Comparison of ENCODE assay signal across 8 mouse cellular contexts in the genomic region with DNA sequence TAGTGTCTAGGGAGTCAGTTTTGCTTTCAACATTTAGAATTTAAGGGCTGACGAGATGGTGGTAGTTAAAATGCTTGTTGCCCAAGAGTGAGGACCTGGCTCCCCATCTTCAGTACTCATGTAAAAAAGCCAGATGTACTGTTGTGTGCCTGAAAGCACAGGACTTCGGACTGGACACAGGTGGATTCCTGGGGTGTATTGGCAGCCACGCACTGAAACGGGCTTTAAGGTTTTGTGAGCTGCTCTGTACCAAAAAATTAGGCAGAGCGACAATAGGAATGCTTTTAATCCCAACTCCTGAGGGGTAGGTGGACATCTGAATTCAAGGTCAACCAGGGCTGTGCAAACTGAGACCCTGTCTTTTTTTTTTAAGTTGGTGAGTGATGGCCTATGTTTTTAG. TPM values are rescaled to one million over a fixed set of nuclear protein-coding genes. Genes with fewer than 3 reads are reported as not detected.
DNase-seq lines count a peak whose midpoint lies in the region; ATAC-seq and TF ChIP-seq lines count a peak whose summit lies in the region.

No protein-coding gene starts in this region.

- no peaks in the 10 kb centered on the region for H3K36me3 ChIP-seq in lung, postnatal 0 days (ENCODE audit: insufficient read depth, low read length)
- peaks cover 25% of the 10 kb centered on the region for H3K36me3 ChIP-seq in limb, embryonic 10.5 days
- H3K36me3 ChIP-seq in stomach, embryonic 15.5 days: peaks cover 10% of the 10 kb centered on the region

- DNase-seq in cerebellum, adult 11-12 months: peak; percentile 31
- DNase-seq in cerebellum, postnatal 25 days: no peak
- no peak for DNase-seq in lung, postnatal 0 days (ENCODE audit: low spot score)
- DNase-seq in lung, postnatal 36 days: no peak
- DNase-seq in limb, embryonic 10.5 days (ENCODE audit: low spot score): no peak
- no peak for DNase-seq in left cerebral cortex, adult 9 months (ENCODE audit: low spot score in 2 of 2)

- H3K9ac ChIP-seq in lung, postnatal 0 days (replicated peaks; ENCODE audit: low read depth): no peak overlapping the region
- no peak overlapping the region for H3K9ac ChIP-seq in stomach, embryonic 15.5 days

- peaks cover 7% of the 10 kb centered on the region; the same call in 1 of the 2 replicates for H3K4me1 ChIP-seq in lung, postnatal 0 days (ENCODE audit: insufficient read depth, low read depth, low read length)
- peaks cover 31% of the 10 kb centered on the region for H3K4me1 ChIP-seq in limb, embryonic 10.5 days
- peaks cover 17% of the 10 kb centered on the region for H3K4me1 ChIP-seq in stomach, embryonic 15.5 days

- no peak for ATAC-seq in lung, postnatal 0 days
- no peak for ATAC-seq in stomach, embryonic 15.5 days (ENCODE audit: insufficient read depth, low FRiP score, low read depth)
- no peak for ATAC-seq in megakaryocyte progenitor cell, adult 5-6 weeks (replicated peaks; ENCODE audit: poor library complexity)

- no peak overlapping the region for H3K27ac ChIP-seq in lung, postnatal 0 days (ENCODE audit: low read length)
- H3K27ac ChIP-seq in limb, embryonic 10.5 days: no peak overlapping the region
- no peak overlapping the region for H3K27ac ChIP-seq in stomach, embryonic 15.5 days

- no peak for TF ChIP-seq CTCF in lung, postnatal 0 days (IDR thresholded peaks at IDR 0.05)

- H3K4me2 ChIP-seq in lung, postnatal 0 days (replicated peaks; ENCODE audit: low read depth, low read length): peak overlapping the region; percentile 78; the same call in 1 of the 2 replicates
- peak overlapping the region; percentile 72 for H3K4me2 ChIP-seq in stomach, embryonic 15.5 days

- no peak for TF ChIP-seq EP300 in lung, postnatal 0 days (IDR thresholded peaks at IDR 0.05)

- no peak overlapping the region for H3K4me3 ChIP-seq in lung, postnatal 0 days (ENCODE audit: low read depth, low read length)
- H3K4me3 ChIP-seq in limb, embryonic 10.5 days: peak overlapping the region; percentile 98
- peak overlapping the region; percentile 94 for H3K4me3 ChIP-seq in stomach, embryonic 15.5 days (replicated peaks)

- H3K9me3 ChIP-seq in lung, postnatal 0 days (ENCODE audit: low read length): no peaks in the 10 kb centered on the region
- H3K9me3 ChIP-seq in limb, embryonic 10.5 days (replicated peaks): no peaks in the 10 kb centered on the region
- no peaks in the 10 kb centered on the region for H3K9me3 ChIP-seq in stomach, embryonic 15.5 days

- WGBS in lung, postnatal 0 days: 87% methylated on average over 5 of the region's 5 CpGs
- 88% methylated on average over 5 of the region's 5 CpGs for WGBS in limb, embryonic 10.5 days
- 88% methylated on average over 5 of the region's 5 CpGs for WGBS in stomach, embryonic 15.5 days

- H3K27me3 ChIP-seq in lung, postnatal 0 days (replicated peaks; ENCODE audit: insufficient read depth, low read length): no peaks in the 10 kb centered on the region
- no peaks in the 10 kb centered on the region for H3K27me3 ChIP-seq in limb, embryonic 10.5 days (ENCODE audit: low read depth, poor library complexity, severe bottlenecking)
- no peaks in the 10 kb centered on the region for H3K27me3 ChIP-seq in stomach, embryonic 15.5 days (replicated peaks)

RNA-seq across cellular contexts. Expression of a gene that starts 1.4 kb away (rescaled TPM):
- 25.4 and 27.3 TPM in 2 replicates for polyA plus RNA-seq in lung, postnatal 0 days (2015; fragmentation: Nextera tagmentation; extraction: Ambion mirVana)
- polyA plus RNA-seq in limb, embryonic 10.5 days (2016; fragmentation: Nextera tagmentation; extraction: Ambion mirVana): 53.5 and 60.7 TPM in 2 replicates
- 37.3 and 42.0 TPM in 2 replicates for polyA plus RNA-seq in stomach, embryonic 15.5 days (2015; fragmentation: Nextera tagmentation; extraction: Ambion mirVana)
- 8.4 and 11.4 TPM in 2 replicates for total RNA-seq in megakaryocyte progenitor cell, adult 5-6 weeks (2015)
- total RNA-seq in megakaryocyte progenitor cell, adult 5-6 weeks (2017): 22.2 and 32.1 TPM in 2 replicates

RNA-seq across cellular contexts. Expression of a gene that starts 1.5 kb away (rescaled TPM):
- 37.1 and 37.2 TPM in 2 replicates for polyA plus RNA-seq in lung, postnatal 0 days (2015; fragmentation: Nextera tagmentation; extraction: Ambion mirVana)
- 59.5 and 66.7 TPM in 2 replicates for polyA plus RNA-seq in limb, embryonic 10.5 days (2016; fragmentation: Nextera tagmentation; extraction: Ambion mirVana)
- polyA plus RNA-seq in stomach, embryonic 15.5 days (2015; fragmentation: Nextera tagmentation; extraction: Ambion mirVana): 44.7 and 47.9 TPM in 2 replicates
- total RNA-seq in megakaryocyte progenitor cell, adult 5-6 weeks (2015): 24.0 and 24.6 TPM in 2 replicates
- total RNA-seq in megakaryocyte progenitor cell, adult 5-6 weeks (2017): 24.0 and 26.7 TPM in 2 replicates

RNA-seq across cellular contexts. Expression of a gene that starts 28.7 kb away (rescaled TPM):
- polyA plus RNA-seq in lung, postnatal 0 days (2015; fragmentation: Nextera tagmentation; extraction: Ambion mirVana): 3.8 and 4.2 TPM in 2 replicates
- polyA plus RNA-seq in limb, embryonic 10.5 days (2016; fragmentation: Nextera tagmentation; extraction: Ambion mirVana): 0.59 and 0.73 TPM in 2 replicates
- polyA plus RNA-seq in stomach, embryonic 15.5 days (2015; fragmentation: Nextera tagmentation; extraction: Ambion mirVana): 7.0 and 9.9 TPM in 2 replicates
- 0.54 TPM in 1 of 2 replicates, not detected in the other for total RNA-seq in megakaryocyte progenitor cell, adult 5-6 weeks (2015)
- total RNA-seq in megakaryocyte progenitor cell, adult 5-6 weeks (2017): not detected in 2 replicates

RNA-seq across cellular contexts. Expression of a gene that starts 39.3 kb away (rescaled TPM):
- polyA plus RNA-seq in lung, postnatal 0 days (2015; fragmentation: Nextera tagmentation; extraction: Ambion mirVana): not detected in 2 replicates
- 0.04 TPM in 1 of 2 replicates, not detected in the other for polyA plus RNA-seq in limb, embryonic 10.5 days (2016; fragmentation: Nextera tagmentation; extraction: Ambion mirVana)
- 0.10 and 0.14 TPM in 2 replicates for polyA plus RNA-seq in stomach, embryonic 15.5 days (2015; fragmentation: Nextera tagmentation; extraction: Ambion mirVana)
- total RNA-seq in megakaryocyte progenitor cell, adult 5-6 weeks (2015): not detected in 2 replicates
- not detected in 2 replicates for total RNA-seq in megakaryocyte progenitor cell, adult 5-6 weeks (2017)

RNA-seq across cellular contexts. Expression of a gene that starts 47.8 kb away (rescaled TPM):
- 40.9 and 41.8 TPM in 2 replicates for polyA plus RNA-seq in lung, postnatal 0 days (2015; fragmentation: Nextera tagmentation; extraction: Ambion mirVana)
- polyA plus RNA-seq in limb, embryonic 10.5 days (2016; fragmentation: Nextera tagmentation; extraction: Ambion mirVana): 58.9 and 69.2 TPM in 2 replicates
- 56.0 and 56.8 TPM in 2 replicates for polyA plus RNA-seq in stomach, embryonic 15.5 days (2015; fragmentation: Nextera tagmentation; extraction: Ambion mirVana)
- total RNA-seq in megakaryocyte progenitor cell, adult 5-6 weeks (2015): 71.4 and 75.1 TPM in 2 replicates
- total RNA-seq in megakaryocyte progenitor cell, adult 5-6 weeks (2017): 54.0 and 68.3 TPM in 2 replicates
